Mouse (Mus musculus) induced T-regulatory cell, adult 2 months (primary cell): ENCODE measurements around the gene Lyst.
"Not testable (repeated sequence)": the region's sequence is repeated elsewhere in the genome, so short reads cannot be mapped to it uniquely, and the experiment has no call there.

ENCODE experiments used
- DNase-seq: peaks from one replicate; pipeline ENCODE4 v3.0.0-alpha.2; 2012; ENCODE audit warnings: low read depth

The Lyst gene

GRCm38 (mm10) chr13:13637577-13637976, 47.4 kb downstream of the Lyst start:
- DNase-seq = no peak

- no peak for DNase-seq
These were observed 47.8 kb downstream of the Lyst start for GRCm38 (mm10) chr13:13637981-13638380.

GRCm38 (mm10) chr13:13638725-13639124, 48.5 kb downstream of the Lyst start:
- no peak for DNase-seq

DNA sequence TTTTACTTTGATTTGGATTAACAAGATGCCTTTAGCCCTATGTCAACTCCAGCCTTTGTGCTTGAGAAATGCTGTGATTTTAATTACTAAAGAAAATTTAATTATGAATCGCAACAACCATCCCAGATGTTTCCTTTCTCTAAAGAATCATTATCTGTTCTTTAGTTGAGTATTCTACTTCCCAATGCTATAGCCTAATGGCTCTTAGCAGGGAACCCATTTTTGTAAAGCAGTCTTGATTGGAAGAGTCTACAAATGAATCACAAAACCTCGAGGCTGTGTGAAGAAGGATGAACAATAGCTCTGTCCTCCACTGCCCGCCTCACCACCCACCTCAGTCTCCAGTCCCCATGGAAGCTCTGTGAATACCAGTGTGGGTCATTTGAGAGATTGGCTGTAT, 57.1 kb downstream of the Lyst start:
- no peak for DNase-seq

- no peak for DNase-seq
These were observed 65.3 kb downstream of the Lyst start for GRCm38 (mm10) chr13:13655453-13655852.

DNA sequence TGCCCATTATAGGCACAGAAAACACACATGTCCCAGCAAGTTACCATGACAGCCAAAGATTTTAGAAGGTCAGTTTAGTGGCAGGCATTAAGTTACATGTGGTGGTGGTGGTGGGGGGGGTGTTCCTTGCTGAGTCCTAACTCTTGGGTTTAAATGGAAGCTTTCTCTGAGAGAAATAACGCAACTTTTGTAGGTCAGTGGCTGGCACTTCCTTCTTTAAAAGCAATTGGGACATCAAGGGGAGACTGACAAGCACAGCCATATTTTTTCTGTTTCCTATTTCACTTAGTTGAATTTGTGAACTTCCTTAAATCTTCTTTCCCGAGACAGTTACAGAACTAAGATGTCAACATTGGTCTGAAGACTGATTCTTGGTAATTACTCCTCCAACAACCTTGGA, 75.9 kb downstream of the Lyst start:
- not testable (repeated sequence) for DNase-seq

- DNase-seq = peak; percentile 11
These were observed 80.5 kb downstream of the Lyst start for GRCm38 (mm10) chr13:13670669-13671068.

DNA sequence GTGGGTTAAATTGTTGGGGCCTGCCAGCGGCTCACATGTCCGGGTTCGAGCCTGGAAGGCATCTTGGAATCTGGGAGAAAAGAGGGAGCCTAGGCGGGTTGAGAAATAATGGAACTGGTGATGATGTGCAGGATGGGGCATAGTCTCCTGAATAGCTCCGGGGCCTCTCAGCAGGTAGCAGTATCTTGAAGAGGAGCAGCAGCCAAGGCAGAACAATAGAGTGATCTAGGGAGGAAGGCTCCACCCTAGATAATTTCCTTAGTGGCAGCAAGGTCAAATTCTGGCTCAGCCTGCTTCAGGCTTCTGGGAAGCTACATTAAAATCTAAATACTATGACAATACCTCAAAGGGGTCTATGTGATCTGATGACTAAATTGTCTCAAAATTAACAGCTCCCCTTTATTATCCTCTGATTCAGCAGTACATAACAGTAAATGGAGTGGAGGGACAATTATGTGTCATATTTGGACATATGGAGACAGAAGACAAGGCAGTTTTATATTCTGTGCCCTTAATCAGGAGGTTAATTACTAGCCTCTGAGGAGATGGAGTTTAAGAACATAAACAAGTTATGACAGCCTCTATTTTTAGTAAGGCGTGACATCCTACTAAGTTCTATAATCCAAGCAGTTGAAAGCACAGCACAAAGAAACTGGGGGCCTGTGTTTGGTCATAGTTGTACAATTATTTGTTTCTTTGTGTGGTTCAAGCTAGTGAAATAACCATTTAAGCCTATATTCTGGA, 81.6 kb downstream of the Lyst start:
- no peak for DNase-seq

DNA sequence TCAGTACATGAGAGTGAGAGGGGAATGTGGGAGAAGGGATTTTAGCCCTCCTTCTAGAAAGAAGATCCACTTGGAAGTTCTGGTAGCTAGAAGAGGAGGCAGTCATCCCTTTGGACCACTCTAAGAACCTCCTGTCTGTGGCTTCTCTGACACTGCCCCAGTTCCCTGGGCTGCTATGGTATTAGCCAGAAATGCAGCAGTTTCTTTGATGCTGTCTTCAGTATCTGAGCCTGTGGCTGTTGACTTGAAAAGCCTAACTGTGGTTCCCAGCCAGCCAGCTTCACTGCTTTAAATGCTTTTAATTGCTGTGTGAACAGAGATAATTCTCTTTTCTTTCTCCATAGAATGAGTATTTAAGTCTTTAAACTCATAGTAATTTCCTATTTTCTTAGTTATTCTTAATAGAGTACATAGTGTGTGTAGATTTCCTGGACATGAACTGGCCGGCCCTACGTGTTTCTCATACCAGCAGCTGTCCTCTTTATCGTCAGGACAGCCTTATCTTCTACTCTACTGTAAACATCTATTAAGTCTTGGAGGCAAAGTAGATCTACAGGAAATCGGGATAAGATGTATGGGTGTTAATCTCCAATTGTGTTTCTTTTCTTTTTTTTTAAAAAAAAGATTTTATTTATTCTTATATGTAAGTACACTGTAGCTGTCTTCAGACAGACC, 84.6 kb downstream of the Lyst start:
- DNase-seq = no peak

- no peak for DNase-seq
These were observed 87.7 kb downstream of the Lyst start for GRCm38 (mm10) chr13:13677871-13678270.

- no peak for DNase-seq
These were observed 91.4 kb downstream of the Lyst start for GRCm38 (mm10) chr13:13681642-13682041.

GRCm38 (mm10) chr13:13703476-13703875, 113.3 kb downstream of the Lyst start:
- DNase-seq = no peak

GRCm38 (mm10) chr13:13721435-13721834, 131.2 kb downstream of the Lyst start:
- not testable (repeated sequence) for DNase-seq

DNA sequence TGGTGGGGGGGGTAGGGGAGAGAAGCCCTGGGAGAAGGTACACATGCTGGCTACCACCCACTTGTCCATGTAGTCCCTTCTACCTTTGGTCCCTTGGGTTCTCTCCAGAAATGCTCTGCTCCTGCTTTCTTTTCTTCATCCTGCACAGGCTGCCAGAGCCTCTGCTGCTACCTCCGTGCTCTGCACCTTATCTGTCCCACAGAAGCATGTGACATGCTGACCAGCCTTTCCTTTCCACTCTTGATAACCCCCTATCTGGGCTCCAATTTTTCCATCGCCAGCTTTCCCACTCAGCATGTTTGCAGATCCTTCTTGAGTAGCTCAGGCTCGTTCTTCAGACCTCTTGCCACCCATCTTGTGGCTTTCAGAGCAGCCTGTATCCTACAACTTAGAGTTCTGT, 133.1 kb downstream of the Lyst start:
- no peak for DNase-seq

DNA sequence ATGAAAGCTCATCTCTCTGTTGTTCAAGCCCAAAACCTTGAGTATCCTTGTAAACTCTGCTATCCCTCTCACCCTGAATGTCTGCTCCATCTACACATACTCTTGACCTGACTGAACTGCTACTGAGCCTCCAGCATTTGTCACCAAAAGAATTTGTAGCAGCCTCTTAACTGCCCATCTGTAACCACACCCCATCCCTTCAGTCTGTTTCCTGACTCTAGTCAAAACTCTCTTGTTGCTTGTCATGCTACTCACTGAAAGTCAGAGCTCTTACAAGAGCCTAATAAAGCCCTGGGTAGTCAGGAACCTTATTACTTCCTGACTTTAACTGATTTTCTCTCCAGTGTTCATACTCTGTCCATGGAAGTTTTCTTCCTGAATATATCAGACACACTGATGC, 133.6 kb downstream of the Lyst start:
- no peak for DNase-seq

- no peak for DNase-seq
These were observed 149.0 kb downstream of the Lyst start for GRCm38 (mm10) chr13:13739232-13739631.

GRCm38 (mm10) chr13:13745911-13746310, 155.7 kb downstream of the Lyst start:
- DNase-seq = no peak

DNA sequence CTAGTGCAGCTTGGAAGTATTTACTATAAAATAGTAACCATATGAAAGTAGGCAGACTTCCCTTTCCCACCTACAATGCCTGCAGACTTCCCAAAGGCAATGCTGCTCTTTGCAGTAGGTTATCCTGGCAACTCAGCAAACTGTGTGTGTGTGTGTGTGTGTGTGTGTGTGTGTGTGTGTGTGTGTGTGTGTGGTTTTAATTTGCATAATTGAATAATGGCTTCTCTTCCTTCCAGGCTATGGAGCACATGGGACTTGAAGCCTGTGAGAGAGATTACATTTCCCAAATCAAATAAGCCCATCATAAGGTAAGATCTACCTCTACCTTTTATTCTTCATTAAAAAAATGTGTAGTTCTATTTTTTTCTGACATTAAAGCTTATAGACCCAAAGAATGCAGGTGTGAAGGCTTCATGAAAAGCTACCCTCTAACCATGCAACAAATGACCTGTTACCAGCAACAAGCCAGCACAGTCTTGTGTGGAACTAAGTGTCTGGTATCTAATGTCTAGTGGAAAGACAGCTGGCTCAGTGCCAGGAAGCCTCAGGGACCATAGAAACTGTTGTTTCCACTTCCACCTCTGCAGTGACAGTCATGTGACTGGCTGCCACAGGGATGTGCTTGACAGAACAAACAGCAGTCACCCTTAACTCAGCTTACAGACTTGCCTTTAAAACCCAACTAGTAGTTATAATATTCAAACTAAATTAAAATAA, 185.7 kb downstream of the Lyst start:
- peak; percentile 16 for DNase-seq

GRCm38 (mm10) chr13:13777052-13777451, 186.9 kb downstream of the Lyst start:
- no peak for DNase-seq

- no peak for DNase-seq
These were observed 187.5 kb downstream of the Lyst start for GRCm38 (mm10) chr13:13777696-13778095.

GRCm38 (mm10) chr13:13778837-13779458, 188.8 kb downstream of the Lyst start:
- no peak for DNase-seq

DNA sequence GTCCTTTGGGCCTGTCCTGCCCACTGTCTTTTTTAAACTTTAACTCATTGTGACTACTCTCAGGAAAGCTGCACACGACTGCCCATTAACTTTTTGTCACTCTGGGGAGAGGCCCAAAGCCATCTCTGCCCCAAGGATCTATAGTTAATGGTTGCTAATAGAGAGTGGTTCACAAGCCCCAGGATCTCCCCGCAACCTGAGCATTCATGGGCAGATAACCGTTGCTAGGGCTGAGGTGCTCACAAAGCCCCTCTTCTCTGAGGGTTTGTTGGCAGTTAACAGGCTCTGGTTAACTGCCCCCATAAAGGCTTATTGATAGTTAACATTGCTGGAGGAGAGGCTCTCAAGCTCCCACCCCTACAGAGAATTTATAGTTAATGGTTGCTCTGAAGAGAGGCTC, 190.1 kb downstream of the Lyst start:
- DNase-seq = no peak

DNA sequence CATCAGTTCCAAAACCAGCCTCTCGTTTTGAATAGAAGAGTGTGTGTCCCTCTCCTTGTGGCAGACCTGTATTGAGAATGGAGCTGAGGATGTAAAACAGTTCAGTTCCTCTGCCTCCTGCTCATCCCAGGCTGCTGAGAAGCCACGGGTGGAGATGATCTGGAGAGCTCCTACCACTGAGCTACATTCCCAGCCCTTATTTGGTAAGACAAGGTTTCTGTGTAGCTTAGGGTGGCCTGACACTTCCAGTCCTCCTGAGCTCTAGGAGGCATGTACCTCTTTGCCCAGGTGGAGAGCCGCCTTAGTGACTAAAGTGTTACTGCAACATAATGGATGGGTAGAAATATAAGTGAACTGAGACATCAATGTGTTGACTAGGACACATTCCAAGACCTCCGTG, 190.8 kb downstream of the Lyst start:
- no peak for DNase-seq
